Mouse (Mus musculus): ENCODE measurements around the gene Pdss2.

DNA sequence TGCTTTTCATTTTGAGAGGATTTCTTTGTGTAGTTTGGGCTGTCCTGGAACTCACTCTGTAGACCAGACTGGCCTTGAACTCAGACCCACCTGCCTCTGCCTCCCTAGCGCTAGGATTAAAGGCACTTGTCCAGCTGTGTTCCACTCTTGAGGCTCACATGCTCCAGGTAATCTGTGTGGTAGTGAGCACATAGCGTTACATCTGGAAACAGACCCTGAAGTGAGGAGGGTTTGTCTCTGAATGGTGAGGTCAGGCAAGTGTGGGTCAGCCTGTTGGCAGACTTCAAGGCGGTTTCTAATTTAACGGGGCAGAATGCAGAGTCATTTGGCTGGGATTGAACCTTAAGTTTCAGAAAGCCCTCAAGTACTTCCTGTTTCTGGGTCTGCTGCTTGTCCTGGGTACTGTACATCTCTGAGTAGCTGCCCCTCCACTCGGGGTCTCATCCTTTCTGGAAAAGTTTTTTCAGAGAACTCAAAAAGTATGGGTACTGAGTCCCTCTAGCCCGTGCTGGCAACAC lies 264.5 kb downstream of the Pdss2 start:
- TF ChIP-seq CTCF (conservative IDR thresholded peaks at IDR 0.05; ENCODE audit: low read length) (no peak), NANOG (IDR thresholded peaks at IDR 0.05; ENCODE audit: borderline replicate concordance, low read length) (no peak)

Measured in E14TG2a.4 (cell line).